Mouse (Mus musculus): ENCODE data around the gene Stpg2. TPM values are rescaled to one million over a fixed set of nuclear protein-coding genes. Genes with fewer than 3 reads are reported as not detected.
"Not testable (repeated sequence)": the region's sequence is repeated elsewhere in the genome, so short reads cannot be mapped to it uniquely, and the experiment has no call there.

The Stpg2 gene
- polyA plus RNA-seq, 1 experiment, result 0.06 TPM

GRCm38 (mm10) chr3:139442170-139442569 lies 236.7 kb downstream of the Stpg2 start:
- H3K27me3 ChIP-seq (replicated peaks; ENCODE audit: control insufficient read depth, insufficient read depth, low read length), result no peaks in the 10 kb centered on the region
- no peaks in the 10 kb centered on the region for H3K36me3 ChIP-seq (ENCODE audit: control insufficient read depth, insufficient read depth, low read length)
- 82% methylated on average over 7 of the region's 7 CpGs for WGBS
- no peak overlapping the region for H3K27ac ChIP-seq (ENCODE audit: insufficient read depth, low read depth, low read length)
- TF ChIP-seq CTCF (conservative IDR thresholded peaks at IDR 0.05; ENCODE audit: insufficient read depth, insufficient read length, low read depth, low read length) (no peak), POLR2A (IDR thresholded peaks at IDR 0.05; ENCODE audit: low read depth, low read length) (no peak)
- H3K4me1 ChIP-seq (ENCODE audit: control insufficient read depth, insufficient read depth, low read length), result no peaks in the 10 kb centered on the region
- DNase-seq, result no peak
- H3K4me3 ChIP-seq (ENCODE audit: insufficient read depth, low read depth, low read length), result no peak overlapping the region

DNA sequence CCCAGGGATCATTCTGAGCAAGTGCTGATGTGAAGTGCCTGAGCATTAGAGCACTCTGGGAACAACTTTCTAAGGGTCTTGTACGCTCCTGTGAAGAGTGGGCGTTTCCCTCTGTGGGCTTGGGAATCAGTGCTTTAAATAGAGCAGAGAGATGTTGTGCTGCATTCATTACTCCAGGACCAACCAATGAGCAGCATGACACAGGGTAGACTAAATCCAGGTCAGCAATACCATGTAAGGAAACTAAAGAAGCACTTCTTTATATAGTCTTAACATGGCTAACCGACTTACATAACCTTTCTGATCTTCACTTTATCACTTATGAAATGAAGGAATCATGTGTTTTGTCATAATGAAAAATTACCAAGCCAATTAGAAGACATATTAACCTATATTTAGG lies 290.4 kb downstream of the Stpg2 start:
- WGBS, result 68% methylated on average over 3 of the region's 3 CpGs
- DNase-seq, result no peak
- no peak overlapping the region for H3K4me3 ChIP-seq (ENCODE audit: insufficient read depth, low read depth, low read length)
- no peak overlapping the region for H3K27ac ChIP-seq (ENCODE audit: insufficient read depth, low read depth, low read length)
- no peaks in the 10 kb centered on the region for H3K36me3 ChIP-seq (ENCODE audit: control insufficient read depth, insufficient read depth, low read length)
- no peak for TF ChIP-seq CTCF (conservative IDR thresholded peaks at IDR 0.05; ENCODE audit: insufficient read depth, insufficient read length, low read depth, low read length)
- no peak for TF ChIP-seq POLR2A (IDR thresholded peaks at IDR 0.05; ENCODE audit: low read depth, low read length)
- H3K27me3 ChIP-seq (replicated peaks; ENCODE audit: control insufficient read depth, insufficient read depth, low read length), result no peaks in the 10 kb centered on the region
- no peaks in the 10 kb centered on the region for H3K4me1 ChIP-seq (ENCODE audit: control insufficient read depth, insufficient read depth, low read length)

DNA sequence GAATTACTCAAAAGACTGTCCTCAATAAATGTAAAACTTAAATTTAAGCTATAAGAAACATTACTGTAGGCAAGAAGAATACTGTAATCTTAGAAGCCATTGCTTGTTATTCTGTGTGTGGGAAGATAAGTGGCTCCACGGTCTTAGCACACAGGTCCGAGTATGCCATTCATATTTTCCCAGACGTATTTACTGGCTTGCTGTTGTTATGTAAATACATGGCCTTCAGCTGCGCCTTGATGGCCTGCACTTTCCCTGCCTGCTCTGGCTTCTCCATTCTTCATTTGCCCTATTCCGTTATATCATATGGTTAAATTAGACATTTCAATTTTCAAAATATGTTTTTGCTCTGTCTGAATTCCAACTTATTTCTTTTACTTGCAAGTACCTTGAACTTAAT lies 296.7 kb downstream of the Stpg2 start:
- WGBS, result 63% methylated on average over 5 of the region's 5 CpGs

DNA sequence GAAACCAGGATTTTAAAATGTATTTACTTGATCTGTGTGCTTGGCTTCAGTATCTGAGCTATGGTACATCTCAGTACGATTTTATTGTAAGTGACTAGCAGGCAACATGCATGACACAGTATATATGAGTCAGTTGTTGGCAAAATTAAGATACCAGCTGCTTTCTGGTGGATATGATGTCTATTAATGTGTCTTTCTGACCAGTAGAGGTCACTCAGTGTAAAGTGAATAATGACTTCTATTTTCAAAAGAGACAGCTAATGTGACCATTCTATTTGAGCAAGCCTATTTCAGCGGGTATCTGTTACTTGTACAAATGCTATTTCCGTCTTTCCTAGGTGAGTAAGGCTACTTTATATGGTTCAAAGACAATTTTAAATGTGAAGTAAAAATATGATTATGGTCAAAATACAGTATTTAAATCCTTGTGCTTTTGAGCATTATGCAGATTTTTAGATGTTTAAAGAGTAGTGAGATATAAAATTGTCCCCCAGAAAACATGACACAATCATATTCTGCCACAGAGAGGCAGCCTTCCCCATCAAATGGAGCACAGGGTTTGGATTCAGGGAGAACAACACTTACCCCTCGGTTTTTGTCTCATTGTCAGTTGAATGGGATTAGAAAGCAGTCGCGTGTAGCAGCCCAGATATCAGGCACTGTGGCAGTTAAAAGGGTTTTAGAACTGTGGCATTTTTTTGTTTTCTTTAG lies 303.9 kb downstream of the Stpg2 start:
- TF ChIP-seq CTCF (conservative IDR thresholded peaks at IDR 0.05; ENCODE audit: insufficient read depth, insufficient read length, low read depth, low read length) (no peak), POLR2A (IDR thresholded peaks at IDR 0.05; ENCODE audit: low read depth, low read length) (no peak)
- Histone ChIP-seq H3K4me1 (ENCODE audit: control insufficient read depth, insufficient read depth, low read length) (no peaks in the 10 kb centered on the region), H3K36me3 (ENCODE audit: control insufficient read depth, insufficient read depth, low read length) (no peaks in the 10 kb centered on the region), H3K27me3 (replicated peaks; ENCODE audit: control insufficient read depth, insufficient read depth, low read length) (no peaks in the 10 kb centered on the region), H3K4me3 (ENCODE audit: insufficient read depth, low read depth, low read length) (no peak overlapping the region), H3K27ac (ENCODE audit: insufficient read depth, low read depth, low read length) (no peak overlapping the region)
- 48% methylated on average over 6 of the region's 6 CpGs for WGBS
- DNase-seq, result no peak

More for the DNA sequence above, 296.7 kb downstream of the Stpg2 start:
- Histone ChIP-seq H3K27me3 (replicated peaks; ENCODE audit: control insufficient read depth, insufficient read depth, low read length) (no peaks in the 10 kb centered on the region), H3K4me3 (ENCODE audit: insufficient read depth, low read depth, low read length) (no peak overlapping the region), H3K27ac (ENCODE audit: insufficient read depth, low read depth, low read length) (no peak overlapping the region), H3K4me1 (ENCODE audit: control insufficient read depth, insufficient read depth, low read length) (no peaks in the 10 kb centered on the region), H3K36me3 (ENCODE audit: control insufficient read depth, insufficient read depth, low read length) (no peaks in the 10 kb centered on the region)
- TF ChIP-seq POLR2A (IDR thresholded peaks at IDR 0.05; ENCODE audit: low read depth, low read length), result no peak
- no peak for TF ChIP-seq CTCF (conservative IDR thresholded peaks at IDR 0.05; ENCODE audit: insufficient read depth, insufficient read length, low read depth, low read length)
- DNase-seq, result no peak

- H3K27ac ChIP-seq (ENCODE audit: insufficient read depth, low read depth, low read length), result no peak overlapping the region
- no peak overlapping the region for H3K4me3 ChIP-seq (ENCODE audit: insufficient read depth, low read depth, low read length)
- TF ChIP-seq CTCF (conservative IDR thresholded peaks at IDR 0.05; ENCODE audit: insufficient read depth, insufficient read length, low read depth, low read length) (no peak), POLR2A (IDR thresholded peaks at IDR 0.05; ENCODE audit: low read depth, low read length) (no peak)
- no peaks in the 10 kb centered on the region for H3K36me3 ChIP-seq (ENCODE audit: control insufficient read depth, insufficient read depth, low read length)
- no peaks in the 10 kb centered on the region for H3K27me3 ChIP-seq (replicated peaks; ENCODE audit: control insufficient read depth, insufficient read depth, low read length)
- 93% methylated on average over 2 of the region's 2 CpGs for WGBS
- H3K4me1 ChIP-seq (ENCODE audit: control insufficient read depth, insufficient read depth, low read length), result no peaks in the 10 kb centered on the region
- no peak for DNase-seq
Observed at GRCm38 (mm10) chr3:139578496-139578895, 373.0 kb downstream of the Stpg2 start.

DNA sequence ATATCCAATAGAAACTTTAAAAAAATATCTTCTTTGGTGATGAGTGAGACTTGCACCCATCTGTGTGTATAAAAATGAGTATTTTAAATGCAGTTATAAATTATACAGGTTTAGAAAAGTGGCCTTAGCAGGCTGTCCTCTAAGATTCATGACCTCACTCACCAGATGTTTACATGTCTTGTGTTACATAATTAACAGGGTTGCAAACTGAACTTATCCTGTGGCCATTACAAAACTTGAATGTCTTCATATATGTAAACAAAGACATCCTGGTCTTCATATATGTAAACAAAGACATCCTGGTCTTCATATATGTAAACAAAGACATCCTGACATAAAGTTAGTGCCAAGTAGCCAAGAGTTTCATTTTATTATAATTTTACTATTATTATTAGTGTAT lies 375.8 kb downstream of the Stpg2 start:
- no peak overlapping the region for H3K27ac ChIP-seq (ENCODE audit: insufficient read depth, low read depth, low read length)
- DNase-seq, result no peak

GRCm38 (mm10) chr3:139599508-139599907 lies 394.0 kb downstream of the Stpg2 start:
- H3K4me3 ChIP-seq (ENCODE audit: insufficient read depth, low read depth, low read length), result no peak overlapping the region
- DNase-seq, result no peak
- H3K4me1 ChIP-seq (ENCODE audit: control insufficient read depth, insufficient read depth, low read length), result no peaks in the 10 kb centered on the region
- H3K36me3 ChIP-seq (ENCODE audit: control insufficient read depth, insufficient read depth, low read length), result no peaks in the 10 kb centered on the region
- H3K27ac ChIP-seq (ENCODE audit: insufficient read depth, low read depth, low read length), result no peak overlapping the region
- TF ChIP-seq CTCF (conservative IDR thresholded peaks at IDR 0.05; ENCODE audit: insufficient read depth, insufficient read length, low read depth, low read length) (no peak), POLR2A (IDR thresholded peaks at IDR 0.05; ENCODE audit: low read depth, low read length) (no peak)
- H3K27me3 ChIP-seq (replicated peaks; ENCODE audit: control insufficient read depth, insufficient read depth, low read length), result no peaks in the 10 kb centered on the region
- 75% methylated on average over 3 of the region's 3 CpGs for WGBS

More for the DNA sequence above, 375.8 kb downstream of the Stpg2 start:
- no peaks in the 10 kb centered on the region for H3K4me1 ChIP-seq (ENCODE audit: control insufficient read depth, insufficient read depth, low read length)
- TF ChIP-seq POLR2A (IDR thresholded peaks at IDR 0.05; ENCODE audit: low read depth, low read length) (no peak), CTCF (conservative IDR thresholded peaks at IDR 0.05; ENCODE audit: insufficient read depth, insufficient read length, low read depth, low read length) (no peak)
- no peaks in the 10 kb centered on the region for H3K27me3 ChIP-seq (replicated peaks; ENCODE audit: control insufficient read depth, insufficient read depth, low read length)
- H3K4me3 ChIP-seq (ENCODE audit: insufficient read depth, low read depth, low read length), result no peak overlapping the region
- H3K36me3 ChIP-seq (ENCODE audit: control insufficient read depth, insufficient read depth, low read length), result no peaks in the 10 kb centered on the region

DNA sequence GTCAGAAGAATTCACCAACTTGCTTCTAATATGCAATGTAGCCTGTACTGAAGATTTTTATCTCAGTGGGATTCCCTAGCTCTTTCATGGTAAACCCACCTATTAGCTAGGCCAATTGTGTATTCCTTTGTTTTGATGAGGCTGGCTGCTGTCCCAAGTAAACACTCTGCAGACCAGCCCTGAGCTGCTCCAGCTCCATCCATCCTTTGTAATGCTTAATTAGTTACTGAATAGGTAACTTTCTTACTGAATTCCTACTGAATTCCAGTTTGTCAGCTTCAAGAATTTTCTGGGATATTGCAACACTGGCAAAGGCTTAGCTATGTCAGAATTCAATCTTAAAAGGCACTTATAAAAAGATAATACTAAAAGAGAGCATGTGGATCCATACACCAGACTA lies 402.8 kb downstream of the Stpg2 start:
- not testable (repeated sequence) for H3K4me1 ChIP-seq (ENCODE audit: control insufficient read depth, insufficient read depth, low read length); H3K27ac ChIP-seq (ENCODE audit: insufficient read depth, low read depth, low read length); H3K36me3 ChIP-seq (ENCODE audit: control insufficient read depth, insufficient read depth, low read length); H3K27me3 ChIP-seq (replicated peaks; ENCODE audit: control insufficient read depth, insufficient read depth, low read length); H3K4me3 ChIP-seq (ENCODE audit: insufficient read depth, low read depth, low read length)
- peak; percentile 3 for DNase-seq
